Mouse (Mus musculus): ENCODE measurements around the gene Rnpepl1.

Rnpepl1 gene

DNA sequence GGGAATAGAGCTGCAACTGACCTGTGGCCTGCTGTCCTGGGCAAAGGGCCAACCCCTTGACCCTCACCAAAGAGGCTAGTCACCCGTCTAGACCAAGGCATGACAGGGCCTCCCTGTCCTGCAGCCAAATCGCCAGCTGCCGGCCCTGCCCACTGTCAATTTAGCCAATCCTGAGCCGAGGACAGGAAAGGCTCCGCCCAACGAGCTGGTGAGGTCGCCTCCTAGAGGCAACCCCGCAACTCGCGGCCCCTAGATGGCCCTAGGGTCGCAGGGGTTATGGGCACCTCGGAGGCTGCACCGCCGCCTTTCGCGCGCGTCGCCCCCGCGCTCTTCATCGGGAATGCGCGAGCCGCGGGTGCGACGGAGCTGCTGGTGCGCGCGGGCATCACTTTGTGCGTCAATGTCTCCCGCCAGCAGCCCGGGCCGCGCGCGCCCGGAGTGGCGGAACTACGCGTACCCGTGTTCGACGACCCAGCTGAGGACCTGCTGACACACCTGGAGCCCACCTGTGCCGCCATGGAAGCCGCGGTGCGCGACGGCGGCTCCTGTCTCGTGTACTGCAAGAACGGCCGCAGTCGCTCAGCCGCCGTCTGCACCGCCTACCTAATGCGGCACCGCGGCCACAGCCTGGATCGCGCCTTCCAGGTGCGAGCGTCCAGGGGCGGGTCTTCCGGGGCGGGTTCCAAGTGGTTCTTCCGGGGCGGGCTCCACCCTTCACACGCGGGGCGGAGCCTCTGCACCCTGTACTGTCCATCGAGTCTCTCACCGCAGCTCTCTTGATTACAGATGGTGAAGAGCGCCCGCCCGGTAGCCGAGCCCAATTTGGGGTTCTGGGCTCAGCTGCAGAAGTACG, 3.6 kb upstream of the Rnpepl1 start, which contains the start of gene Dusp28:
TSS of gene Dusp28 (plus strand) at position 203 of the 853 bp plus-strand sequence.
- in situ Hi-C loops (cut with MseI, MboI), result no loop called here

DNA sequence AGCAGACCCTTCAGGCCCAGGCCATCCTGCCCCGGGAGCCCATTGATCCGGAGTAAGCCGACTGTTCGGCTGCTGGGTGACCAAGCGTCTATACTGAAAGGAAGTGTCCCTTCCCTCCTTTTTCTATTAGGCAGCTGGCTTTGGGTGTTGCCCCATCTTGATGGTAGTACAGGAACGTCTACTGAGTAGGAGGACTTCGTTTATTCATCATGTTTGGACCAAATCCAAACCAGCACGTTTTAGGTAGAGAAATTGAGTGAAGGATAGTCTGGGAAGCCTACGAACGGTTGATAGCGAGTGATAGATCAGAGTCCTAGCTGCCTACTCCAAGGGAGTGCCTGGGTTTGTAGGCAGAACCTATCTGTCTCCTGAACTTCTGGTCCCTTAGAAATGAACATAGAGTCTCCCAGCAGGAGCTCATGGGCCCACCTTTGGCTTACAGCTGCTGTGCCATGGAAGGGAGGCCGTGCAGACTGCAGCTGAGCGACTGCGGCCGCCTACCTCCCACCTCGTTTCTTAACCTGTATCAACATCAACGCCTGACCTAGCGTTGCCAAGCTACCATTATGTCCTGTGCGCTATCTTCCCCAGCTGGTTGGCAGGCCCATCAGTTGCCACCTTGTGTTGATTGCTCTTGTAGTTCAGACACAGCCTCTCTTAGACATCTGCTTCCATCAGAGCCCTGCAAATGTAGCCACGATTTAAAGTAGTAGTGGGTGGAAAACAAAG, 2.8 kb upstream of the Rnpepl1 start:
- in situ Hi-C loops (cut with MseI, MboI), result no loop called here

DNA sequence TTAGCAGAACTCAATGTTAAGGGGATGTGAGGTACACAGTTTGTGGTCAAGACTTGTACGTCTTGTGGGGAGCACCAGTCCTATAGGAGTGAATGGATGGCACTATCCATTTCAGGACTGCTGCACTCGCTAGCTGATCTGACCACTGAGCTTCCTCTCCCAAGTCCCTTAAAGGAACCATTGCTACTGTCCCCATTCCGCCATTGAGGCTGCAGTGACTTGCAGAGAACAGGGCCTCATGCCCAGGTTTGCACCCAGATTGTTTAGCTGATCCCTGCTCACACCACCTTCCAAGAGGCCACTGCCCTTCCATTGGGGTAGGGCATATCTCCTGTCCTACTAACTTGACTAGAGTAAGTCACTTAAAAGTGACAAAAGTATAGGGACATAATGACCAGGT, 1.9 kb upstream of the Rnpepl1 start:
- in situ Hi-C loops (cut with MseI, MboI), result no loop called here

DNA sequence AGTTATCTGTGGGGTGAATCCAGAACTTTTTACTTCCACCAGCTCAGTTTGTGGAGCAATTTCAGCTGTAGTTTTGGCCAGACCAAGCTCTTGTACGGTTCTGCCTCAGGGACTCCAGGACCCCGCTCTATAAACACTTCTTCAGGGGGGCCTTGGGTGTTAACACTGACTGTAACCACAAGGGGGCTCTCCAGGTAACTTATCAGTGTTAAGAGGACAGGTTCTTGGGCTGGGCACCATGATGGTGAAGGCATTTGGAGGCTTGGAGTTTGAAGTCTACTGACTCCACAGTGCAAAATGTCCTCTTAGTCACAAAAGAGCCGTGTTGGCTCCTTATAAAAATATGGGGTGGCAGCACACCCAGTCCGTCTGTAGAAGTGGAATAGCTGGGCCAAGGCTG, 1.5 kb upstream of the Rnpepl1 start:
- in situ Hi-C loops (cut with MseI, MboI), result no loop called here

DNA sequence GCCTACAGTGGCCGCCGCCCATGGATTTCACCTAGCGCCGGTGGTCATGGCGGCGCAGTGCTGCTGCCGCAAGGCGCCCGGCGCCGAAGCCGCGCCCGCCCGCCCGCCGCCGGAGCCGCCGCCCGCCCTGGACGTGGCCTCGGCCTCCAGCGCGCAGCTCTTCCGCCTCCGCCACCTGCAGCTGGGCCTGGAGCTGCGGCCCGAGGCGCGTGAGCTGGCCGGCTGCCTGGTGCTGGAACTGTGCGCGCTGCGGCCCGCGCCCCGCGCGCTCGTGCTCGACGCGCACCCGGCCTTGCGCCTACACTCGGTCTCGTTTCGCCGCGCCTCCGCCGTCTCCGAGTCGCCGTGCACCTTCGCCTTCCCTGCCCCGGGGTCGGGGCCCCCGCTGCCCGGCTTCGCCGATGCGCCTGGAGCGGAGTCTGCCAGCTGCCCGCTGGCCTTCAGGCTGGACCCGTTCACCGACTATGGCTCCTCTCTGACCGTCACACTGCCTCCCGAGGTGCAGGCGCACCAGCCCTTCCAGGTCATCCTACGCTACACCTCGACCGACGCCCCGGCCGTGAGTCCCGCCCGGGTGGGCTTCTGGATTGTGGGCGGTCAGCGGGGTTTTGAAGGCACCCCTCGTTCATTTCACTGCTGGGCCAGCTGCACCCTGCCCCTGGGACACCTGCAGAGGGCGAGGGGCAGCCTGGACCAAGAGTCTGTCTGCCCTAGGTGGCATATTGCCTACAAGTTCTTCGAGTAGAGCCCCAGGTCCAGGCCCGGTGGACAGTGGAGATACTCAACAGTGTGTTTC, 540 bp downstream of the Rnpepl1 start:
- in situ Hi-C loops (cut with MseI, MboI), result no loop called here

DNA sequence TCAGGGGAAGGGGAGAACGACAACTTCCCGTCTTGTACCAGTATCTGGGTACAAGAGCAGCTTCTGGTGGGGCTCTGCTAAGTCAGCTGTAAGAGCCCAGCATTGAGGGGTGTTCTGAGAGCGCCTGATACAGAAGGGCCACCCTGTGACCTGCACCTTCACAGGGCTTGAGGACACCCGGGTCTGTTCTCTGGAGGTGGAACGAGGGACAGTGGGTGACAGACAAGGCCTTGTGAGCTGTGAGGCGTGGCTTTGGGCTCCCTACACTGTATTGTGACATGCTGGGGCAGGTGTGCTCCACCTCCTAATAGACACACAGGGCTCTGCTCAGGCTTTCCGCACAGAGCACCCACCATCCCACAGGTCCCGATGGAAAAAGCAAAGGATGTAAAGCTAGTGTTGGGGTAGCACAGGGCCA, 1.1 kb downstream of the Rnpepl1 start:
- in situ Hi-C loops (cut with MseI, MboI), result no loop called here

DNA sequence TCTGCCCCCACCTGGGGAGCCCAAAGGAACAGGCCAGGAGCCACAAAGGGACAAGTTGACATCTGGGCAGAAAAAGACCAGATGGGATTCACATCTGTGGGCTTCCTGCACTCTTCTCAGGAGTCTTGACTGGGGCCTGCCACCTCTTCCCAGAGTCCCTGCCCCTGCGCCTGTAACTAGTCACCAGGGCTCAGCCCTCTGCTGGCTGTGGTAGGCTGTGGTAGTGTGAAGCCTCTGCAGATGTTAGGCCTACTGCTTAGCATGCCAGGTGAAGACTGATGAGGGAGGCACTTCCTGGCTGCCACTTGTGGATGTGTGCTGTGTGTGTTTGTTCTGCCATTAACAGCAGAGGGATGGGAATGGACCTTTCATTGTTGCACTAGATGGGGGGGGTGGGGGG, 1.7 kb downstream of the Rnpepl1 start:
- in situ Hi-C loops (cut with MseI, MboI), result no loop called here

DNA sequence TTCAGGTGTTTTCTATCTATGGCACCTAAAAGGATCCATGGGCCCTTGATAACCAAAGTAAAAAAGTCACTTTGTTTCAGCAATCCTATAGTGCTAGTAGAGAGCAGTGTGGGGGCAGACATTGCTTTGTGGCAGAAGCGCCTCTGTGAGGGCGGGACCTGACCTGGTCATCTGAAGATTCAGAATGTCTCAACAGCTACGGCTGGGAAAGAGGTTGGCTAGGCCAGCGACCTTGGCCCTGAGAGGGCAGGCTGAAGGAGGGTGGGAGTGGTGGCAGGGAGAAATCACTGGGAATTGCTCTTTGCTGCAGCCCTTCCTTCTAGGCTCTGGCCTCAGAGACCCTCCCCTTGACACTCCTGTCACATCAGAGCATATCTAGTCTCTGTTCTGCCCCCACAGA, 3.7 kb downstream of the Rnpepl1 start:
- in situ Hi-C loops (cut with MseI, MboI), result no loop called here

DNA sequence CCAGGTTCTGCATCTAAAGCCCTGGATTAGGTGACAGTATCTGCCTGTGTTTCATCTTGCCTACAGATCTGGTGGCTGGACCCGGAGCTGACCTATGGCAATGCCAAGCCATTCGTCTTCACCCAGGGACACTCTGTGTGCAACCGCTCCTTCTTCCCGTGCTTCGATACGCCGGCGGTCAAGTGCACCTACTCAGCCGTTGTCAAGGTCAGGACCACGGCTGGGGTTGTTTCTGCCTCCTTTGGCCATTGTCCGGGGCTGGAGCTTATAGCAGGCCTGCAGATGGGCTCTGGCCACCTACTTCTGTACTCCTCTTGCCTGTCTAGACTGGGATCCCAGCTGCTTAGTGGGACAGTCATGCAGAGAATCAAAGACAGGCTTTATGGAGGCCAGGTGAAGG, 4.4 kb downstream of the Rnpepl1 start:
- in situ Hi-C loops (cut with MseI, MboI), result no loop called here

DNA sequence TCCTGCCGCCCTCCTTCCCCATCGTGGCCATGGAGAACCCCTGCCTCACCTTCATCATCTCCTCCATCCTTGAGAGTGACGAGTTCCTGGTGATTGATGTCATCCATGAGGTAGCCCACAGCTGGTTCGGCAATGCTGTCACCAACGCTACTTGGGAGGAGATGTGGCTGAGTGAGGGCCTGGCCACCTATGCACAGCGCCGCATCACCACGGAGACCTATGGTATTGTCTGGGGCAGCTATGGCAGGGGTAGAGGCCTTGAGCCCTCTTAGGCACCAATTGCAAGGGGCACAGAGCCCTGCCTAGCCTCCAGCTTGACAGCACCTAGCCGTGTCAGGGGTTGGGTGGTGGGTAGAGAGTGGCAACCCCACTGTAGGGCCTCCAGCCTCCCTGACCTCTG, 6.1 kb downstream of the Rnpepl1 start:
- in situ Hi-C loops (cut with MseI, MboI), result no loop called here

DNA sequence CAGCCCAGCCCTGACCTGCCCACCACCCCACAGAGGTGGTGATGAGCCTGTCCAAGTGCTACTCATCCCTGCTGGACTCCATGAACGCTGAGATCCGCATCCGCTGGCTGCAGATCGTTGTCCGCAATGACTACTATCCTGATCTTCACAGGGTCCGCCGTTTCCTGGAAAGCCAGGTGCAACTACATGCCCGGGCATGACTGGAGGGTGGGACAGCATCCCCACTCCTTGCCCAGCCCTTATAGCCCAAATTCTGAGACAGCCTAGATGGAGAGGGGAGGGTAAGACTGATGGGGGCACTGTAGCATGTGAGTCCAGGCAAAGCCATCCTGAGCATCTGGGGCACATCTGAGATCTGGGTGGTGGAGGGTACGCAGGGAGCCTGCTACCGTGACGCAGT, 8.6 kb downstream of the Rnpepl1 start:
- in situ Hi-C loops (cut with MseI, MboI), result no loop called here

DNA sequence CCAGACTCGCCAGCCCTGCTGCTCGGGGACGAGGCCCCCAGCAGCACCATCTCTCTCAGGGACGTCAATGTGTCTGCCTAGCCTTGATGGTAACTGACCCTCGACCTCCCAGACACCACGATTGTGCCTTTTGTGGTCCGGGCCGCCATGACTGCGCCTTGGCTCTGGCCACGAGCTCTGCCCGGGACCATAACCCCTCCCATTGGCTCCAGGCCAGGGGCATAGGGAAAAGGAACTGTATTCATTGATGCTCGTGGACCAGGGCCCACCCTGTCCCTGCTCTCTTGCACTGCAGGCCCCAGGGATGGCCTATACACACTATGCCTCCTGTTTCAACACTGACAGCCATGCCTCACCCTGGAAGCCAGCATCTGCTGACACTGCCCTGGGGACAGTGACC, 9.2 kb downstream of the Rnpepl1 start:
- in situ Hi-C loops (cut with MseI, MboI), result no loop called here

DNA sequence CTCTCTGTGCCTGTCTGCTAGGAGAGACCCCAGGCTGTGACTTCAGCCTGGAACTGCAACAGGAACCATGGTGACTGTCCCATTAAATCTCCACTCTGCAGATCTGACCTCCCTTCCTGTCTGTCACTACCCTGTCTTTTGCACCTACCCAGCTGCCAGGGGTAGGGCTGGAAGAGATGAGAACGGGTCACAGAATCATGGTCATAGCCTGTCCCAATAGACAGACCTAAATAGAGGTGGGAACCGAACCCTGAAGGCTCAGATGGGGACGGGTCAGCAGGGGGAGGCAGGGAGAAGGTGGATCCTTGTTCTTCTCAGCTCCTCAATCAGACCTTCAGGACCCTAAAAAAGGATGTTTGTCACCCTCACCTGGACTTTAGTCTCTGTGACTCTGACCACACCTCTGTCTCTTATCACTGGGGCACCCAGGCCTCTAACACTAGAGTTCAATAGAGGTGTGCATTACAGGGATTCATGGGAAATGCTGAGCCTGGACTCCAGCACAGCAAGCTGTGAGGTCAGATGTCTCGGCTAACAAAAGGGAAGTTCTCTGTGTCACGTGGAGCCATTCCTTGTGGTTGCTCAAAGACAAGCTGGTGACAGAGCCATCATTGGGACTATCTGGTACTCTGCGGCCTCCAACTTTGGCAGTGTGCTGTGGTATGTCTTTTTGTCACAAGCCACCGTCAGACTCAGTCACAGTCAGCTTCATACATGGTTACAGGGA, 10.1 kb downstream of the Rnpepl1 start:
- in situ Hi-C loops (cut with MseI, MboI), result no loop called here

DNA sequence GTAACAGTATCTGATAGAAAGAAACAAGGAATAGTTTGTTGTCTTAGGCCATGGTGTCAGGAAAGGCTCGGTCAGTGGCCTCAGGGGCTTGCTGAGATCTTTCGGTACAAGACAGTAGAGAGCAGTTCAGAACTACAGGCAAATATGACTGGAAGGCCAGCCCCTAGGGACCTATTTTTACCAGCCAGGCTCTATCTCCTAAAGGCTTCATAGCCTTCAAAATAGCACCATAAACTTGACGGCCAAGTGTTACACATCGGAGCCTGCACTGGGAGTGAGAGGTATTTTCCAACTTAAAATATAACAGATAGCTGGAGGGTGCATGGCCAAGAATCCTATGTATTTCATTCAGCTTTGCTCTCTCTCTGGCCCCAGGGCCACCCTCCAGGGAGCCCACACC, 10.9 kb downstream of the Rnpepl1 start:
- in situ Hi-C loops (cut with MseI, MboI), result no loop called here

DNA sequence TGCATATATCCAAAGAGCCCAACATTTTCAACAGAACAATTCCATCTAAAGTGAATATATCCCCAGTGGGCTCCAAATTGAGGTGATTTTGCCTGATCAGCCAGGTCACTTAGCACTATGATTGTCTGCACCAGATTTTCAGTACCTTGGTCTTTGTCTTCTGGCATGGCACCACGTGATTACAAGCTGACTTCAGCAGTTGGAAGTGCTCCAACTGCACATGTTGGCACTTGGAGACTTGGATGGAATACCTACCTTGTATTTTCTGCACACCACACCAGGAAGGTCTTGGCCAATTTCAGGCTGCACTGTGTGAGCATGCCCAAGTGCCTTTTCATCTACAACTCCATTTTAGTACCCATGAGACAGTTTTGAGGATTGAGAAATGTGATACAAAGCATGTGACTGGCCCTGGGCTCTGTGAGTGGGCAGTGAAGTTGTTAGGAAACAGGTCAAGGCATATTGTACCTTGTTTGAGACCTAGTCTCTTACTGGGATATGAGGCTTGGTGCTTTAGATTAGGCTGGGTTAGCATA, 19.7 kb downstream of the Rnpepl1 start:
- in situ Hi-C loops (cut with MseI, MboI), result no loop called here

DNA sequence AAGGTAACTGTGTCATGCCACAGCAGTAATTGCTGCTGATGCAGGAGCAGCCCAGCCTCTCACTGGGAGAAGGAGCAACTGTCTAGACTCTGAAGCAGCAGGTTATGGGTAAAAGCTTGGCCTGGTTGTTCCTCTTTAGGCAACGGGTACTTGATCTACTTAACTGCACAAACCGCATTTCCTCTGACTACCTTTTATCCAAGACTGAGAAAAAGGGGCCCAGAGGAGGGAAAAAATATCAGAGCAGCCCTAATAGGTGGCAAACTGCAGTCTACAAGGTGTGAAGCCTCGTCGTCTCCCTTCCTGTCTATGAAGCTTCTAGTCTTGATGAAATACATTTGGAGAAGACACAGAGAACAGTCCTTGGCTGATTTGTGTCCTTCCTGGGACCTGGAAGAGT, 23.0 kb downstream of the Rnpepl1 start:
- in situ Hi-C loops (cut with MseI, MboI), result no loop called here

DNA sequence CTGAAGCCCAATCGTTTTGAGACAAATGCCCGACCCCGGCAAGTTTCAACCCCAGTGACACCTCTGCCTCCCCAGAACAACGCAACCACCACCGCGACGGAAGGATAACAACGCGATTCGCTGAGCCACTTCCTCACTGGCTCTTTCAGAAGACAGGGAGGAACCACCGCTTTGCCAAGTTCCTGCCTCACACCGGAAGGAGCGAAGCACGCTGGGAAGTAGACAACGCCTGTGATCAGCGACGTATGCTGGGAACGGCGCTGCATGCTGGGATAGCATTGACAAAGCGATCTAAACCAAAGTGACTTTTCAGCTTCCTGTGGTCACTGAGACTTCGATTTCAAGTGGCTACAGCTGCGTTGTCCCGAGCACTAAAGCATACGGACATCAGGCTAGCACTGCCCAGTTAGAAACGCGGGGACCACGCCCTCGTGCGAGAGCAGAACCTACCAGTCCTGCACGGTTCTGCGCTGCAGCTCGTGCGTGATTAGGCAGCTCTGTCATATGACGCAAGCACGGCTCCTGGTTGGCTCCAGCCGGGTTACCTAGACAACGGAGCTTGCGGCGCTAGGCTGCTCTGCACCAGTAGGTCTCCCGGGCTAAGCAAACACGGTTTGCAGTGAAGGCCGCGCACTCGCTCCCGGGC, 23.7 kb downstream of the Rnpepl1 start, which contains the start of gene Capn10:
TSS of gene Capn10 (plus strand) at position 195 of the 646 bp plus-strand sequence.
- in situ Hi-C loops (cut with MseI, MboI), result no loop called here

DNA sequence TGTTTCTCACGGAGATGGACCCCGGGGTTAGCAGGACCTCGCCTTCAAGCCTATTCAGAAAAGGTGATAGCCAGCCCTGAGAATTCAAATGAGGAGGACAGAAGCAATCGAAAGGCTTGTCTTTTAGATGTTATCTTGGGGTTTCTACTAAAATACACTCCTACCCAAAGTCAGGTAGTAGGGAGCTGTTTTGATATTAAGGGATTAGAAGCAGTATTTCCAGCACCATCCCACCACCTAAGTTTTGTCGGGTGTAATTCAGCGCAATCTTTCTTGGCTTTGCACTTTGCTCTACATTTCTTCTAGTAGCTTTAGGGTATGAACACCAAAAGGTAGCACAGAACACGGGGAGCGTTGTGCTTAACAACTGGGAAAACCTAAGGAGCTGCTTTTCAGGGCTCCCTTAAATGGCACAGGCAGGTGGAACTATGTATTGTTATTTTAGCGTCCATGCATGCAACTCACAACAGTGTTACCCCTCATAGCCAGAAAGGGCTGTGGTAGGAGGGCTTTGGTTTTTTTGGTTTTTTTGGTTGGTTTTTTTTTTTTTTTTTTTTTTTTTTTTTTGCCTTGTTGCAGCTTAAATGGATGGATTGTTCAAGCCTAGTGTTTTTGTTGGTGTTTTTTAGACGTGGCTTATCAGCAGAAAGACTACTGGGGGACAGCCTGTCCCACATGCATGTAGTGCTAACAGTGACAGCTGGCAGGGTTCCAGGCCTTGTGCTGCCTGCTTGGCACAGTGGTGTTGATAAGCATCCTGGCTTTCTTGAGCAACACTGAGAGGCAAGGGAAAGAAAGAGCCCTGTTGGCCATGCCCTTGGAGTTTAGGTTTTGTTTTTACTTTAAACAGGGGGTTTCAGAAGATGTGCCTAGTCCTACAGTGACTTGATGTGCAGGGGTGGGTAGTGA, 24.7 kb downstream of the Rnpepl1 start:
- in situ Hi-C loops (cut with MseI, MboI), result no loop called here

DNA sequence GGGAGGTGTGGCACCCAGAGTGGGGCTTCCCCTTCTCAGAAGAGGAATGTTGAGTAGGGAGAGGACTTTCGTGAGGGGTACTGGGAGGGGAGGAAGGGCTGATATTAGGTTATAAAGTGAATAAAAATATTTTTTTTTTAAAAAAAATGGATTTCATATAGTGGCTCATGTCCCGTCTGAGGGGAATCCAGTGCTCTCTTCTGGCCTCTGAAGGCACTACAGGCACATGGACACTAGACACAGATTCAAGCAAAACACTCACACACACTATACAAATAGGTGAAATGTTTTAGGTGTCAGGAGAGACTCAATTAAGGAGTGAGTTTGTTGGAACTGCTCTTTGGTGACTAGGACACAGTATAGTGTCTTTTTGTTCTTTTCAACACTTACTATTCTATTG, 25.4 kb downstream of the Rnpepl1 start:
- in situ Hi-C loops (cut with MseI, MboI), result no loop called here

DNA sequence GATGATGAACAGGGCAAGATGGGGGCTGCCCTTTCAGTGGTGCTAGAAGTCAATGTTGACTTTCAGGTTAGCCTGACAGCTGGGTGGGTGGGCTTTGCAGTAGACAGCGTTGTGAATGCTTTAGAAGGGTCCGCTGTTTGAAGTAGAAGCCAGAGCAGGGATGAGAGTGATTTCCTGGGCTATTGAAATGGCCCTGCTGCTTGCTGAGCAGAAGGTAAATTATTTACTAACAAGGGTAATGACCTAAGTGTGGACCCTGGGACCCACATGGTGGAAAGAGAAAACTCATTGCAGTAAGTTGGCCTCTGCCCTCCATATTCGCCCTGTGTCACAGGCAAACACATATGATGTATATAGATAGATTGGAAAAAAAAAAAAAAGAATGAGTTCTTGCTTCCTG, 25.9 kb downstream of the Rnpepl1 start:
- in situ Hi-C loops (cut with MseI, MboI), result no loop called here
